Mouse (Mus musculus) forebrain, embryonic 12.5 days (tissue): Measurements from ENCODE around the gene Slc15a3. TPM values are rescaled to one million over a fixed set of nuclear protein-coding genes. Genes with fewer than 3 reads are reported as not detected.

Experiments
- ATAC-seq: fragments of 200-750 bp; cut with Nextera tagmentation; 2 replicates; pipeline ENCODE4 v1.8.0; 2017; ENCODE audit warnings: moderate TSS enrichment; ENCODE audit not compliant: low FRiP score
- H3K27ac ChIP-seq: fragments of 300-500 bp; sonication (generic); 2 replicates; pipeline ENCODE4 v1.5.1; 2016; ENCODE audit warnings: mild to moderate bottlenecking
- H3K27me3 ChIP-seq: fragments of 300-500 bp; sonication (generic); 2 replicates; pipeline ENCODE4 v1.6.1; 2016; ENCODE audit warnings: mild to moderate bottlenecking
- H3K36me3 ChIP-seq: fragments of 300-500 bp; sonication (generic); replicated peaks from 2 replicates; pipeline ENCODE4 v1.6.1; 2016; ENCODE audit warnings: mild to moderate bottlenecking
- H3K4me1 ChIP-seq: fragments of 300-500 bp; sonication (generic); 2 replicates; pipeline ENCODE4 v1.6.1; 2016
- H3K4me2 ChIP-seq: fragments of 300-500 bp; sonication (generic); 2 replicates; pipeline ENCODE4 v1.6.1; 2016; ENCODE audit warnings: mild to moderate bottlenecking, moderate library complexity
- H3K4me3 ChIP-seq: fragments of 300-500 bp; sonication (generic); replicated peaks from 2 replicates; pipeline ENCODE4 v1.5.1; 2016; ENCODE audit warnings: mild to moderate bottlenecking
- H3K9ac ChIP-seq: fragments of 300-500 bp; sonication (generic); 2 replicates; pipeline ENCODE4 v1.6.1; 2016; ENCODE audit warnings: mild to moderate bottlenecking
- H3K9me3 ChIP-seq: fragments of 300-500 bp; sonication (generic); 2 replicates; pipeline ENCODE4 v1.6.1; 2016
- WGBS: fragments of 180-500 bp; shearing (Covaris S2); methylation state at CpG from one replicate; pipeline ENCODE4 v1.1.7; 2016; 5-methylcytosine and 5-hydroxymethylcytosine counted together
- polyA plus RNA-seq: library from polyadenylated mRNA; unstranded; fragments of >200 nt; fragmentation: Nextera tagmentation; extraction: Ambion mirVana; gene quantifications from 2 replicates; pipeline ENCODE4 v1.2.1, GENCODE M21; 2016

The Slc15a3 gene
- polyA plus RNA-seq, 1 experiment from 2014 or later = 0.38 TPM

- H3K27ac ChIP-seq = peak overlapping the region; percentile 95
- peaks cover 8% of the 10 kb centered on the region for H3K36me3 ChIP-seq
Measured at GRCm38 (mm10) chr19:10880085-10880974, 40.8 kb downstream of the Slc15a3 start.

GRCm38 (mm10) chr19:10880975-10881425, 41.5 kb downstream of the Slc15a3 start:
- WGBS = 3% methylated on average over 13 of the region's 14 CpGs
- Histone ChIP-seq H3K27me3 (no peaks in the 10 kb centered on the region), H3K9me3 (0 out of 2 replicates have a peak, but pooled peaks cover 3% of the 10 kb centered on the region), H3K9ac (peak overlapping the region; percentile 64), H3K4me3 (peak overlapping the region; percentile 54), H3K4me2 (peak overlapping the region; percentile 77), H3K4me1 (peaks cover 24% of the 10 kb centered on the region), H3K27ac (peak overlapping the region; percentile 95), H3K36me3 (peaks cover 8% of the 10 kb centered on the region)
- ATAC-seq = peak; percentile 87; the same call in 1 of the 2 replicates

More at GRCm38 (mm10) chr19:10880085-10880974, 40.8 kb downstream of the Slc15a3 start:
- Histone ChIP-seq H3K9me3 (0 out of 2 replicates have a peak, but pooled peaks cover 3% of the 10 kb centered on the region), H3K4me3 (peak overlapping the region; percentile 54), H3K27me3 (no peaks in the 10 kb centered on the region), H3K9ac (peak overlapping the region; percentile 64), H3K4me1 (peaks cover 24% of the 10 kb centered on the region), H3K4me2 (peak overlapping the region; percentile 77)
- ATAC-seq = no peak
- 40% methylated on average over 7 of the region's 7 CpGs for WGBS

- ATAC-seq = peak; percentile 94
- Histone ChIP-seq H3K27me3 (no peaks in the 10 kb centered on the region), H3K9me3 (0 out of 2 replicates have a peak, but pooled peaks cover 3% of the 10 kb centered on the region), H3K27ac (peak within 1 kb of the TSS; percentile 95), H3K4me2 (peak within 1 kb of the TSS; percentile 77), H3K36me3 (peaks cover 8% of the 10 kb centered on the region), H3K9ac (peak within 1 kb of the TSS; percentile 64), H3K4me1 (peaks cover 24% of the 10 kb centered on the region), H3K4me3 (peak within 1 kb of the TSS; percentile 54)
- under 1% methylated on average over 49 of the region's 49 CpGs for WGBS
Measured at GRCm38 (mm10) chr19:10881426-10882154, 42.1 kb downstream of the Slc15a3 start, which contains the start of gene Tmem109. Gene Tmem109 (minus strand): TSS chr19:10882001.

GRCm38 (mm10) chr19:10892201-10892600, 52.7 kb downstream of the Slc15a3 start:
- no peak overlapping the region for H3K4me3 ChIP-seq
- no peak for ATAC-seq
- H3K9me3 ChIP-seq = no peaks in the 10 kb centered on the region
- peaks cover 3% of the 10 kb centered on the region; the same call in 1 of the 2 replicates for H3K36me3 ChIP-seq
- H3K4me1 ChIP-seq = peaks cover 19% of the 10 kb centered on the region
- 88% methylated on average over 3 of the region's 3 CpGs for WGBS
- no peaks in the 10 kb centered on the region for H3K27me3 ChIP-seq
- H3K4me2 ChIP-seq = no peak overlapping the region
- H3K9ac ChIP-seq = no peak overlapping the region
- no peak overlapping the region for H3K27ac ChIP-seq

GRCm38 (mm10) chr19:10895016-10895528, 55.5 kb downstream of the Slc15a3 start, which contains the start of gene Prpf19:
Gene Prpf19 (plus strand): TSS chr19:10895231.
- H3K4me1 ChIP-seq = peaks cover 20% of the 10 kb centered on the region
- H3K9ac ChIP-seq = peak within 1 kb of the TSS; percentile 87
- under 1% methylated on average over 43 of the region's 43 CpGs for WGBS
- H3K27ac ChIP-seq = peak within 1 kb of the TSS; percentile 92
- H3K27me3 ChIP-seq = no peaks in the 10 kb centered on the region
- no peaks in the 10 kb centered on the region for H3K9me3 ChIP-seq
- H3K4me2 ChIP-seq = peak within 1 kb of the TSS; percentile 86
- H3K4me3 ChIP-seq = peak within 1 kb of the TSS; percentile 86
- H3K36me3 ChIP-seq = peaks cover 32% of the 10 kb centered on the region
- peak; percentile 95 for ATAC-seq

- ATAC-seq = no peak
- Histone ChIP-seq H3K4me2 (peak overlapping the region; percentile 86), H3K36me3 (peaks cover 38% of the 10 kb centered on the region), H3K9ac (peak overlapping the region; percentile 87), H3K27ac (peak overlapping the region; percentile 92), H3K4me1 (peaks cover 20% of the 10 kb centered on the region), H3K4me3 (peak overlapping the region; percentile 86), H3K27me3 (no peaks in the 10 kb centered on the region), H3K9me3 (no peaks in the 10 kb centered on the region)
- 2% methylated on average over 16 of the region's 16 CpGs for WGBS
Measured at GRCm38 (mm10) chr19:10895708-10896107, 56.2 kb downstream of the Slc15a3 start.

- Histone ChIP-seq H3K9me3 (no peaks in the 10 kb centered on the region), H3K4me3 (peak overlapping the region; percentile 86), H3K9ac (peak overlapping the region; percentile 87; the same call in 1 of the 2 replicates), H3K4me1 (peaks cover 20% of the 10 kb centered on the region), H3K36me3 (peaks cover 50% of the 10 kb centered on the region), H3K27me3 (no peaks in the 10 kb centered on the region), H3K4me2 (peak overlapping the region; percentile 86), H3K27ac (no peak overlapping the region)
- ATAC-seq = no peak
- WGBS = 83% methylated on average over 7 of the region's 7 CpGs
Measured at GRCm38 (mm10) chr19:10896849-10897248, 57.3 kb downstream of the Slc15a3 start.

- ATAC-seq = no peak
Measured at GRCm38 (mm10) chr19:10897491-10897890, 58.0 kb downstream of the Slc15a3 start.

GRCm38 (mm10) chr19:10900315-10900714, 60.8 kb downstream of the Slc15a3 start:
- H3K27ac ChIP-seq = no peak overlapping the region
- H3K4me3 ChIP-seq = no peak overlapping the region
- no peak overlapping the region for H3K9ac ChIP-seq
- 89% methylated on average over 6 of the region's 6 CpGs for WGBS
- peaks cover 15% of the 10 kb centered on the region for H3K4me1 ChIP-seq
- ATAC-seq = no peak
- no peaks in the 10 kb centered on the region for H3K9me3 ChIP-seq
- H3K4me2 ChIP-seq = no peak overlapping the region
- no peaks in the 10 kb centered on the region for H3K27me3 ChIP-seq
- peaks cover 84% of the 10 kb centered on the region for H3K36me3 ChIP-seq

More at GRCm38 (mm10) chr19:10897491-10897890, 58.0 kb downstream of the Slc15a3 start:
- Histone ChIP-seq H3K36me3 (peaks cover 56% of the 10 kb centered on the region), H3K9ac (no peak overlapping the region), H3K27ac (no peak overlapping the region), H3K4me1 (peaks cover 20% of the 10 kb centered on the region), H3K27me3 (no peaks in the 10 kb centered on the region), H3K9me3 (no peaks in the 10 kb centered on the region), H3K4me2 (0 out of 2 replicates have a peak overlapping the region, but pooled peaks have one; percentile 86), H3K4me3 (no peak overlapping the region)
- WGBS = 92% methylated on average over 8 of the region's 8 CpGs

- no peak overlapping the region for H3K4me3 ChIP-seq
- H3K27me3 ChIP-seq = no peaks in the 10 kb centered on the region
- H3K9ac ChIP-seq = no peak overlapping the region
- no peak for ATAC-seq
- WGBS = 92% methylated on average over 5 of the region's 5 CpGs
- no peak overlapping the region for H3K27ac ChIP-seq
- H3K4me1 ChIP-seq = peaks cover 13% of the 10 kb centered on the region
- H3K4me2 ChIP-seq = no peak overlapping the region
- peaks cover 91% of the 10 kb centered on the region for H3K36me3 ChIP-seq
- no peaks in the 10 kb centered on the region for H3K9me3 ChIP-seq
Measured at GRCm38 (mm10) chr19:10901046-10901445, 61.5 kb downstream of the Slc15a3 start.

- Histone ChIP-seq H3K27me3 (no peaks in the 10 kb centered on the region), H3K9me3 (no peaks in the 10 kb centered on the region), H3K4me1 (no peaks in the 10 kb centered on the region), H3K4me3 (no peak overlapping the region), H3K4me2 (no peak overlapping the region), H3K27ac (no peak overlapping the region), H3K36me3 (peaks cover 84% of the 10 kb centered on the region), H3K9ac (no peak overlapping the region)
- WGBS = 90% methylated on average over 5 of the region's 5 CpGs
- ATAC-seq = no peak
Measured at GRCm38 (mm10) chr19:10904512-10904911, 65.0 kb downstream of the Slc15a3 start.
